In the genomic region with DNA sequence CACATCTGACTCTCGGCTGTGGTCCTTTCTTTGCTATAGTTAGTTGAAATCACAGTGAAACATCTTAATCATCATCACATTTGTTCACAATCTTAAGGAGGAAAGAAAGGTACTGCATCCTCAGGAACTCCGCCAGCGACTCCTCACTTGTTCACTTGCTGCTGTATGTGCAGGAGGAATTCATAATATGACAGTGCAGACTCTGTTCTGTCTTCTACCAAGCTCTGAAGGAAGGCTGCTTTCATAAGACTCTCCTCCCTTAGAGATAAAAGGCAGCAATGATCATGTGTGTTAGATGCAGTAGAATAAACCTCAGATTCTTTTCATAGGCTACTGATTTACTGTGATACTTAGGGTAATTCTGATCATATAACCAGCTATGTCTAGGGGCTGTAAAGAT, we compare ENCODE assay signal across 14 mouse cellular contexts. TPM values are rescaled to one million over a fixed set of nuclear protein-coding genes. Genes with fewer than 3 reads are reported as not detected.
A peak's percentile ranks its signal among the peaks of the same experiment; 100 is the strongest.
DNase-seq lines count a peak whose midpoint lies in the region.
"Had no signal": no experiment of that assay in that cellular context is flagged by ENCODE, and none has a peak within 500 bp of the region (broad histone marks: within the 10 kb centered on the region; RNA-seq: fewer than 3 reads in every experiment).

No protein-coding gene starts in this region.

- intact Hi-C loops in heart, postnatal 25 days (cut with DNase I): no loop called here

- peak; percentile 48 for DNase-seq in heart, adult 11 months
- DNase-seq in heart, postnatal 25 days (ENCODE audit: low spot score): no peak
- peak; percentile 52 for DNase-seq in brain, adult 2 months (ENCODE audit: low read depth, low spot score)
- peak; percentile 26 for DNase-seq in telencephalon, adult 2 months (ENCODE audit: low read depth, low spot score)
- DNase-seq in urinary bladder, postnatal 14 days (ENCODE audit: low spot score): no peak
- DNase-seq: adrenal gland, adult 2 months; adrenal gland, postnatal 10 days; adrenal gland, postnatal 25 days; cerebellum, adult 11-12 months; cerebellum, adult 2 months; cerebellum, adult 9-10 months; cerebellum, postnatal 10 days; cerebellum, postnatal 25 days; forebrain, postnatal 0 days had no signal

RNA-seq across cellular contexts. Expression of a gene that starts 6.3 kb away (rescaled TPM):
- total RNA-seq in heart, postnatal 25 days (2021): 10 to 100 TPM; 35.1 to 36.7 TPM

RNA-seq across cellular contexts. Expression of a gene that starts 44.2 kb away (rescaled TPM):
- total RNA-seq in heart, postnatal 25 days (2021): under 1 TPM; 0.50 to 0.68 TPM

RNA-seq across cellular contexts. Expression of a gene that starts 44.3 kb away (rescaled TPM):
- total RNA-seq in heart, postnatal 25 days (2021): 10 to 100 TPM; 11.6 to 16.1 TPM

RNA-seq across cellular contexts. Expression of a gene that starts 59.3 kb away (rescaled TPM):
- total RNA-seq in heart, postnatal 25 days (2021): 10 to 100 TPM; 14.1 to 17.2 TPM

Comparison
In these comparisons a context has a peak if more than half of its experiments do, and no peak if none do; other contexts are left out.
1. DNase-seq: peak in heart, adult 11 months (single experiment), brain, adult 2 months (single experiment) and telencephalon, adult 2 months (single experiment); none in heart, postnatal 25 days (single experiment) and urinary bladder, postnatal 14 days (single experiment).